Mouse (Mus musculus): Measurements from ENCODE around the gene B4galt4.
"Not testable (repeated sequence)": the region's sequence is repeated elsewhere in the genome, so short reads cannot be mapped to it uniquely, and the experiment has no call there.

Gene B4galt4

GRCm38 (mm10) chr16:38771145-38771544 is 29.1 kb downstream of the B4galt4 start:
- no peak for DNase-seq

- no peak for DNase-seq
Measured at GRCm38 (mm10) chr16:38772906-38773496, 30.9 kb downstream of the B4galt4 start.

GRCm38 (mm10) chr16:38774964-38775746 is 33.1 kb downstream of the B4galt4 start:
- DNase-seq = no peak

- no peak for DNase-seq
Measured at GRCm38 (mm10) chr16:38776342-38776741, 34.3 kb downstream of the B4galt4 start.

- no peak for DNase-seq
Measured at GRCm38 (mm10) chr16:38780960-38781572, 39.0 kb downstream of the B4galt4 start.

GRCm38 (mm10) chr16:38781946-38782345 is 39.9 kb downstream of the B4galt4 start:
- DNase-seq = no peak

- no peak for DNase-seq
Measured at GRCm38 (mm10) chr16:38782524-38783067, 40.5 kb downstream of the B4galt4 start.

GRCm38 (mm10) chr16:38785301-38785700 is 43.2 kb downstream of the B4galt4 start:
- DNase-seq = no peak

- DNase-seq = no peak
Measured at GRCm38 (mm10) chr16:38789016-38789415, 47.0 kb downstream of the B4galt4 start.

GRCm38 (mm10) chr16:38789966-38790365 is 47.9 kb downstream of the B4galt4 start:
- DNase-seq = no peak

- no peak for DNase-seq
Measured at GRCm38 (mm10) chr16:38793120-38793519, 51.1 kb downstream of the B4galt4 start.

- DNase-seq = no peak
Measured at GRCm38 (mm10) chr16:38798957-38799450, 56.9 kb downstream of the B4galt4 start.

- DNase-seq = no peak
Measured at GRCm38 (mm10) chr16:38800091-38800490, 58.0 kb downstream of the B4galt4 start, which contains the start of gene Upk1b. Gene Upk1b, minus strand, starts transcription at chr16:38800328.

- DNase-seq = not testable (repeated sequence)
Measured at GRCm38 (mm10) chr16:38807796-38808195, 65.7 kb downstream of the B4galt4 start.

- DNase-seq = no peak
Measured at GRCm38 (mm10) chr16:38810196-38810595, 68.1 kb downstream of the B4galt4 start.

GRCm38 (mm10) chr16:38812521-38812920 is 70.5 kb downstream of the B4galt4 start:
- peak; percentile 81 to 83 for DNase-seq
